Mouse (Mus musculus) olfactory bulb, adult 2 months (tissue): ENCODE measurements at regions not wholly inside any gene's neighbourhood (a gene's known extent, or its start where the extent isn't known, plus 50 kb on each side); places are given as distances from the start of the nearest gene placed in this dataset.

Source experiments
- CTCF ChIP-seq: fragments of 200-500 bp; IDR thresholded peaks from 2 replicates; pipeline ENCODE4 v1.5.1; 2012; ENCODE audit warnings: low read depth, mild to moderate bottlenecking, low read length, moderate library complexity; ENCODE audit not compliant: insufficient read depth
- POLR2A ChIP-seq: fragments of 200-500 bp; IDR thresholded peaks from 2 replicates; pipeline ENCODE4 v1.6.1; 2012; ENCODE audit warnings: mild to moderate bottlenecking, low read depth, low read length, moderate library complexity; ENCODE audit not compliant: insufficient read depth

DNA sequence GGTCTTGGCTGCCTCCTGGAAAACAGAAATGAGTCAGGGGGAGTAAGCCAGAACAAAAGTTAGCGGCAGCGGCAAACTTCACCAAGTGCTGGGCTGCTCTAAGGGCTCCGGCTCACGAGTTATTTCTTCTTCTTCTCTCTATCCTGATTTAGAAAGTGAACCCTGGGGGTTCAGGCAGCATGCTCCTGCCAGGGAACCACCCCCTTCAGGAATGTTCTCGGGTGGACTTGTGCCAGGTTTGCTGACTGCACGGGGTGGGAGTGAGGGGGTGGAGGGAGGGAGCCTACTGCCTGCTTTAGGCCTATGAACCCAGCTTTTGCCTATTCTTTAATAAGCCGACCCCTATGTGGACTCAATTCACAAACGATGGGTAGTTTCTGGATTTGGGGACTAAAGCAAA, 148.6 kb downstream of the Dll1 start:
- TF ChIP-seq POLR2A (no peak), CTCF (no peak)
